Mouse (Mus musculus): ENCODE data around the gene Prokr2.

- TF ChIP-seq CTCF (IDR thresholded peaks at IDR 0.05; ENCODE audit: borderline replicate concordance, control insufficient read depth, extremely low read depth, insufficient read depth, low read length, poor library complexity) (no peak), POLR2A (IDR thresholded peaks at IDR 0.05; ENCODE audit: control insufficient read depth, extremely low read depth, insufficient read depth, low read length, poor library complexity) (no peak)
Measured at GRCm38 (mm10) chr2:132382308-132382707, 2.9 kb downstream of the Prokr2 start.

Data from thymus, adult 2 months (tissue).